Mouse (Mus musculus): ENCODE data around the gene Rpia. TPM values are rescaled to one million over a fixed set of nuclear protein-coding genes. Genes with fewer than 3 reads are reported as not detected.

The Rpia gene
- polyA plus RNA-seq, 1 experiment, result 27.8 TPM

- TF ChIP-seq GATA1 (IDR thresholded peaks at IDR 0.05; ENCODE audit: low read length), result no peak
Observed at GRCm38 (mm10) chr6:70784811-70785210, 7.2 kb downstream of the Rpia start.

- no peak for TF ChIP-seq GATA1 (IDR thresholded peaks at IDR 0.05; ENCODE audit: low read length)
Observed at GRCm38 (mm10) chr6:70781336-70781735, 10.7 kb downstream of the Rpia start.

GRCm38 (mm10) chr6:70774372-70774771 is 17.7 kb downstream of the Rpia start:
- TF ChIP-seq GATA1 (IDR thresholded peaks at IDR 0.05; ENCODE audit: low read length), result no peak

GRCm38 (mm10) chr6:70773769-70774168 is 18.3 kb downstream of the Rpia start:
- TF ChIP-seq GATA1 (IDR thresholded peaks at IDR 0.05; ENCODE audit: low read length), result no peak

- TF ChIP-seq GATA1 (IDR thresholded peaks at IDR 0.05; ENCODE audit: low read length), result no peak
Observed at GRCm38 (mm10) chr6:70768769-70769168, 23.3 kb downstream of the Rpia start.

GRCm38 (mm10) chr6:70765076-70765475 is 27.0 kb downstream of the Rpia start:
- no peak for TF ChIP-seq GATA1 (IDR thresholded peaks at IDR 0.05; ENCODE audit: low read length)

- no peak for TF ChIP-seq GATA1 (IDR thresholded peaks at IDR 0.05; ENCODE audit: low read length)
Observed at GRCm38 (mm10) chr6:70764551-70764950, 27.5 kb downstream of the Rpia start.

- TF ChIP-seq GATA1 (IDR thresholded peaks at IDR 0.05; ENCODE audit: low read length), result no peak
Observed at GRCm38 (mm10) chr6:70763881-70764280, 28.2 kb downstream of the Rpia start.

GRCm38 (mm10) chr6:70762659-70763058 is 29.4 kb downstream of the Rpia start:
- TF ChIP-seq GATA1 (IDR thresholded peaks at IDR 0.05; ENCODE audit: low read length), result no peak

- TF ChIP-seq GATA1 (IDR thresholded peaks at IDR 0.05; ENCODE audit: low read length), result no peak
Observed at GRCm38 (mm10) chr6:70760951-70761350, 31.1 kb downstream of the Rpia start.

GRCm38 (mm10) chr6:70754833-70755232 is 37.2 kb downstream of the Rpia start:
- TF ChIP-seq GATA1 (IDR thresholded peaks at IDR 0.05; ENCODE audit: low read length), result no peak

- peak; percentile 50 for TF ChIP-seq GATA1 (IDR thresholded peaks at IDR 0.05; ENCODE audit: low read length)
Observed at GRCm38 (mm10) chr6:70752351-70752750, 39.7 kb downstream of the Rpia start.

GRCm38 (mm10) chr6:70751898-70752273 is 40.1 kb downstream of the Rpia start:
- TF ChIP-seq GATA1 (IDR thresholded peaks at IDR 0.05; ENCODE audit: low read length), result no peak

- TF ChIP-seq GATA1 (IDR thresholded peaks at IDR 0.05; ENCODE audit: low read length), result no peak
Observed at GRCm38 (mm10) chr6:70751251-70751897, 40.7 kb downstream of the Rpia start.

GRCm38 (mm10) chr6:70749750-70750149 is 42.3 kb downstream of the Rpia start:
- TF ChIP-seq GATA1 (IDR thresholded peaks at IDR 0.05; ENCODE audit: low read length), result no peak

GRCm38 (mm10) chr6:70747702-70748101 is 44.3 kb downstream of the Rpia start:
- TF ChIP-seq GATA1 (IDR thresholded peaks at IDR 0.05; ENCODE audit: low read length), result no peak

- no peak for TF ChIP-seq GATA1 (IDR thresholded peaks at IDR 0.05; ENCODE audit: low read length)
Observed at GRCm38 (mm10) chr6:70743902-70744301, 48.1 kb downstream of the Rpia start.

GRCm38 (mm10) chr6:70742833-70743232 is 49.2 kb downstream of the Rpia start:
- TF ChIP-seq GATA1 (IDR thresholded peaks at IDR 0.05; ENCODE audit: low read length), result no peak
